Mouse (Mus musculus): ENCODE measurements at regions not wholly inside any gene's neighbourhood (a gene's known extent, or its start where the extent isn't known, plus 50 kb on each side); places are given as distances from the start of the nearest gene placed in this dataset.

- DNase-seq: no peak
Measured at GRCm38 (mm10) chr9:41285266-41286144, 124.0 kb upstream of the Ubash3b start.

- no peak for DNase-seq
Measured at GRCm38 (mm10) chr9:41277726-41278125, 116.2 kb upstream of the Ubash3b start.

GRCm38 (mm10) chr9:41273839-41274271, 112.4 kb upstream of the Ubash3b start:
- no peak for DNase-seq

- peak; percentile 64 to 74 for DNase-seq
Measured at GRCm38 (mm10) chr9:41273171-41273781, 111.8 kb upstream of the Ubash3b start.

- DNase-seq: peak; percentile 21 to 43
Measured at GRCm38 (mm10) chr9:41272596-41272995, 111.1 kb upstream of the Ubash3b start.

- no peak for DNase-seq
Measured at GRCm38 (mm10) chr9:41268112-41268511, 106.6 kb upstream of the Ubash3b start.

GRCm38 (mm10) chr9:41264485-41264884, 103.0 kb upstream of the Ubash3b start:
- DNase-seq: no peak

- no peak for DNase-seq
Measured at GRCm38 (mm10) chr9:41257244-41257643, 95.7 kb upstream of the Ubash3b start.

GRCm38 (mm10) chr9:41242372-41242771, 80.9 kb upstream of the Ubash3b start:
- no peak for DNase-seq

- DNase-seq: no peak
Measured at GRCm38 (mm10) chr9:41239097-41239451, 77.6 kb upstream of the Ubash3b start.

- DNase-seq: no peak
Measured at GRCm38 (mm10) chr9:41238395-41239096, 77.0 kb upstream of the Ubash3b start.

GRCm38 (mm10) chr9:41237265-41237664, 75.8 kb upstream of the Ubash3b start:
- no peak for DNase-seq

GRCm38 (mm10) chr9:41229225-41229582, 67.7 kb upstream of the Ubash3b start:
- DNase-seq: no peak

GRCm38 (mm10) chr9:41228425-41229224, 67.1 kb upstream of the Ubash3b start:
- peak; percentile 91 to 92 for DNase-seq

GRCm38 (mm10) chr9:41223406-41223805, 61.9 kb upstream of the Ubash3b start:
- no peak for DNase-seq

GRCm38 (mm10) chr9:41222346-41223015, 61.0 kb upstream of the Ubash3b start:
- DNase-seq: no peak

GRCm38 (mm10) chr9:41221110-41221790, 59.8 kb upstream of the Ubash3b start:
- no peak for DNase-seq

GRCm38 (mm10) chr9:41220105-41220669, 58.7 kb upstream of the Ubash3b start:
- DNase-seq: no peak

GRCm38 (mm10) chr9:41218702-41219101, 57.2 kb upstream of the Ubash3b start:
- DNase-seq: no peak

GRCm38 (mm10) chr9:41216248-41216647, 54.8 kb upstream of the Ubash3b start:
- no peak for DNase-seq

- DNase-seq: no peak
Measured at GRCm38 (mm10) chr9:41215026-41215425, 53.5 kb upstream of the Ubash3b start.
